Mouse (Mus musculus) lung, postnatal 36 days (tissue): ENCODE results near the gene Amotl1.

Source experiments
- DNase-seq: peaks from one replicate; pipeline ENCODE4 v3.0.0; 2022; ENCODE audit warnings: mixed read lengths

The Amotl1 gene

GRCm38 (mm10) chr9:14534833-14535456, 109.9 kb downstream of the Amotl1 start:
- no peak for DNase-seq

DNA sequence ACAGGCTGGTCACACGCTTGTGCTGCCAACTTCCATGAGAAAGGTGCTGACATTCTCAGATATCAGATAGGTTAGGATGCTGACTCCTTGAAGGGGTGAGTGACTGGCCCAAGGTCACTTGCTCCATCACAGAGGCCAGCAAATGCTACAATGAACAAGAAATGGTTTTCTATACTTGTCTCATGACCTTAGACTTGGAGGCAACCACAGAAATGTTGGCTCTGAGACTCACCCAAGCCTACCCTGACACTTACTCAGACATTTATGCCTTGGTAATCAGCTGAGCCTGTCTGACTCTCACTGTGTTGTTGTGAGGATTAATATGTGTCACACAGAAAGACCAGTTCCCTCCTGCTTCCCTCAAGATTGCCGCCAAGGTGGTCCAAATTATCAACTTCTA, 111.2 kb downstream of the Amotl1 start:
- no peak for DNase-seq

GRCm38 (mm10) chr9:14532283-14532682, 112.6 kb downstream of the Amotl1 start:
- no peak for DNase-seq

- DNase-seq: no peak
Observed at GRCm38 (mm10) chr9:14530004-14530403, 114.9 kb downstream of the Amotl1 start.

DNA sequence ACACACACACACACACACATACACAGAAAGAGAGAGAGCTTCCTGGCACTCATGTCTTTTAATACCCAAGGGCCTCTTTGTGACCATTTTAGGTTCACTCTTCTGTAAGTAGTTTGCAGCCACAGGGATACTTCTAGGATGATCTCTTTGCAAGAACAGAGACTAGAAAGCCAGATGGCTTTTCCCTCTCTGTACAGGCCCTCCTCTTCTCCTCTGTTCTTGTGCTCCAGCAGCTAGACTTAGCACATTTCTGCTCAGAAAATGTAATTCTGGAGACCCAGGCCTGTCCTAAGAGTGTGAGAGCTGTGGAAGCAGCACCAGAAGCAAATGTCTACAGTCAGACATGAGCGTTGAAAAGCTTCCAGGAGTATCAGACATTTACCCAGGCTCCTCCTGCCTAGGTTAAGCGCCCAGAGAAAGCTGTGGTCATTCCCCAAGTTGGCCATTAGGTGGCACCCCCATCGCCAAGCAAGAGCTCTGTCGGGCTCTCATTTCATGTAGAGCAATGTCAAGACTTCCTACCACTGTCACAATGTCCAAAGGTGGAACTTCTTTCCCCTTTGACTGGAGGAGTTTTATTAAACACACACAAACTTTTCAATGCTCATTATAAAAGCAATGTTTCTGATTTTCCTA, 121.3 kb downstream of the Amotl1 start:
- DNase-seq: peak; percentile 90

GRCm38 (mm10) chr9:14521695-14522094, 123.2 kb downstream of the Amotl1 start:
- no peak for DNase-seq

- peak; percentile 38 for DNase-seq
Observed at GRCm38 (mm10) chr9:14520971-14521670, 123.7 kb downstream of the Amotl1 start.

DNA sequence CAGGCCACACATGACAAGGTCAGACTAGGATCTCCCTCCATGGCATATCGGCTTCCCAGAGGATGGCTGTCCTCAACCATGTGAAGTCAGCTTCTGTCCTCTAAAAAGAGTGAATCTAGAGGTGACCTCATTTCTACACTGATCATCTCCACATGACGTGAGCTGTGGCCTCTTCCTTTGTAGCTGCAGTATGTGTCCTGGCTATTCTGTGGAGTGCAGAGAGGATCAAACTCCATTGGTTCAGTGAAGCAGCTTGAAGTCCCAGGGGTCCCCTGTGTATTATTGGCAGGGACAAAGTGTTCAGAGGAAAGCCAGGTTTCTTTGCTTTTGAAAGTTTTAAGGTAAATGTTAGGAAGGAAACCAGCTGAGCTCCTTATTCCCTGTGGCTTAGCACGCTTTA, 126.8 kb downstream of the Amotl1 start:
- DNase-seq: no peak

GRCm38 (mm10) chr9:14517296-14517695, 127.6 kb downstream of the Amotl1 start:
- DNase-seq: no peak

DNA sequence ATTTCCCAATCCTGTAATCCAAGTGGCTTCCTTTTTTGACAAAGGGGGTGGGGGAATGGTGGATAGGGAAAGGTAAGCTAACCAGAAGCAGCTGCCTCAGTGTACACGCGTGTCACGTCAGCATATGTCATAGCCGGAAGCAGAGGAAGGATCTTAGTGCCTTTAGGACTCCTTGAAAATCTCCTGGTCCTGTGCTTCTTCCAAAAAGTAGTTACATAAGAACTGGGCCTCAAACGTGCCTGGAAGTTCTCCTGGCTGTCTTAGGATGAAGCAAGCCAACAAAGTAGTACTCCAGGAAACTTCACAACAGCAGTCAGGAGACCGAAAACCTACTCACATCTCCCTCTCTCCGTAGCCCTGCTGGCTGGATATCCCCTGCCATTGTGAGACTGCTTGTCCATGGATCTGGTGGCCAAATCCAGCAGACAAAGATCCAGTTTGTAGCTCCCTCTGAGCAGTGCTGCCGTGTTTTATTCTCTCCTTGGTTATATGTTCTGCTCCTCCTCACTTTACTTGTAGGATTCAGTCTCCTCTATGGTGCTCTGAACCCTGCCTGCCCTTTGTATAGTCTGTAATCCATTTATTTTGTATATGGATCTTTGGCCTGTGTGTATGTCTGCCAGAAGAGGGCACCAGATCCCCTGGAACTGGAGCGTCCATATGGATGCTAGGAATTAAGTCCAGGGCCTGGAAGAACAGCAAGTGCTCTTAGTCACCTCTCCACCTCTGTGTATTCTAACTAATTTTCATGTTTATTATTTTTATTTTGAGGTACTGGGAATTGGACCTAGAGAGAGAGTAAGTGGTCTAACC, 132.0 kb downstream of the Amotl1 start:
- peak; percentile 61 for DNase-seq

GRCm38 (mm10) chr9:14500916-14501424, 143.9 kb downstream of the Amotl1 start:
- DNase-seq: no peak

DNA sequence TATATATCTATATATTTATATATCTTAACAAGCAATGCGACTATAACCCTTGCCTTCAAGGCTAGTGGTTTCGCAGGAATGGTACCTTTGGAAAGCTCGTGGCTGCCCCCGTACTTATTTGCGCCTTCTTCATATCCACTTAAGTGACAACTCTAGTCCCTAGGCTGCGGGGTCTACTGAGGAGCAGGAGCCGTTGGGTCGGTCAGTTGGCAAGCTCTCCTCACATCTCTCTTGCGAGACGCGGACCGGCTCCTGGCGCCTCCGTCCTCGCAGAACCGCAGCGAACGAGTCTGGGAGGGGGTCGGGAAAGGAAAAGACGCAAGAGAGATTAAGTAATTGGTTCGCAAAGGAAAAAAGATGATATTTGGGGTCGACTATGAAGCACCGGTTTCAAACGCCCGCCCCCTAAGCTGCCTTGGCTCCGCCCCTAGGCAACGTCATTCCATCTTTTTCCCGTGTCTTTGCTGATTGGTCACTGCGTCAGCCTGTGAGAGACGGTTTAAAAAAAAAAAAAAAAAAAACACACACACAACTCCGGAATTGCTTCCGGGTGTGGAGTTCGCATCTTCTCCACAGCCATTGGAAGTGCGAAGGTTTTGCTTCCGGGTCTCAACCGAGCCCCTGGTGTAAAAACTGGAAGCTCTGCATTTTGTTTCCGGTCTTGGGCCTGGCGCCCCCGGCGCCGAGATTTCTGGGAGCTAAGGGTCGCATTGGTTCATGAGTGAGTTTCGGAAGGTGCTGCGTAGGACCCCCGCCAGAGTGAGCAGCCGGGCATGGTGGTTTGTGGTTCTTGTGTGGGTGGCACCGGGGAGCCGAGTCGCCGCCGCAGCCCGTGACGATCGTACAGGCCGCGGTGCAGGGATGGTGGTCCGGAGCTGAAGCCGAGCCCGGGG, 144.6 kb downstream of the Amotl1 start, which contains the start of the genes Kdm4d and Cwc15:
TSS of gene Kdm4d (minus strand) at position 460 of the 893 bp plus-strand sequence.
TSS of gene Cwc15 (plus strand) at position 595 of the 893 bp plus-strand sequence.
- DNase-seq: peak; percentile 99

- DNase-seq: no peak
Observed at GRCm38 (mm10) chr9:14498896-14499705, 145.8 kb downstream of the Amotl1 start.
